Mouse (Mus musculus): Measurements from ENCODE around the gene Shroom3. TPM values are rescaled to one million over a fixed set of nuclear protein-coding genes. Genes with fewer than 3 reads are reported as not detected.

The Shroom3 gene
- polyA plus RNA-seq, 1 experiment from 2014 or later: 15.2 TPM

- no peak overlapping the region for H3K4me2 ChIP-seq (ENCODE audit: low read depth, low read length, severe bottlenecking)
- DNase-seq (ENCODE audit: low spot score) (no peak), ATAC-seq (replicated peaks; ENCODE audit: low FRiP score) (no peak)
- H3K36me3 ChIP-seq (ENCODE audit: control insufficient read depth, insufficient read depth, low read length): no peaks in the 10 kb centered on the region
- H3K9me3 ChIP-seq (ENCODE audit: control insufficient read depth, low read length): no peaks in the 10 kb centered on the region
- H3K27ac ChIP-seq (ENCODE audit: low read depth, low read length): no peak overlapping the region
- WGBS: 76% methylated on average over 7 of the region's 7 CpGs
- peaks cover 2% of the 10 kb centered on the region; the same call in 1 of the 2 replicates for H3K4me1 ChIP-seq (replicated peaks; ENCODE audit: control insufficient read depth, insufficient read depth, low read length)
- H3K27me3 ChIP-seq (ENCODE audit: control insufficient read depth, insufficient read depth, low read length): no peaks in the 10 kb centered on the region
- no peak overlapping the region for H3K4me3 ChIP-seq (ENCODE audit: low read depth, low read length)
- H3K9ac ChIP-seq (ENCODE audit: low read length): no peak overlapping the region
Observed at GRCm38 (mm10) chr5:92834513-92834912, 151.3 kb downstream of the Shroom3 start.

GRCm38 (mm10) chr5:92837311-92837710, 154.1 kb downstream of the Shroom3 start:
- Histone ChIP-seq H3K9me3 (ENCODE audit: control insufficient read depth, low read length) (no peaks in the 10 kb centered on the region), H3K36me3 (ENCODE audit: control insufficient read depth, insufficient read depth, low read length) (no peaks in the 10 kb centered on the region), H3K27me3 (ENCODE audit: control insufficient read depth, insufficient read depth, low read length) (no peaks in the 10 kb centered on the region), H3K4me2 (ENCODE audit: low read depth, low read length, severe bottlenecking) (no peak overlapping the region), H3K4me3 (ENCODE audit: low read depth, low read length) (no peak overlapping the region), H3K4me1 (replicated peaks; ENCODE audit: control insufficient read depth, insufficient read depth, low read length) (peaks cover 2% of the 10 kb centered on the region), H3K9ac (ENCODE audit: low read length) (no peak overlapping the region), H3K27ac (ENCODE audit: low read depth, low read length) (no peak overlapping the region)
- ATAC-seq (replicated peaks; ENCODE audit: low FRiP score): no peak
- DNase-seq (ENCODE audit: low spot score): no peak
- 60% methylated on average over 4 of the region's 4 CpGs for WGBS

DNA sequence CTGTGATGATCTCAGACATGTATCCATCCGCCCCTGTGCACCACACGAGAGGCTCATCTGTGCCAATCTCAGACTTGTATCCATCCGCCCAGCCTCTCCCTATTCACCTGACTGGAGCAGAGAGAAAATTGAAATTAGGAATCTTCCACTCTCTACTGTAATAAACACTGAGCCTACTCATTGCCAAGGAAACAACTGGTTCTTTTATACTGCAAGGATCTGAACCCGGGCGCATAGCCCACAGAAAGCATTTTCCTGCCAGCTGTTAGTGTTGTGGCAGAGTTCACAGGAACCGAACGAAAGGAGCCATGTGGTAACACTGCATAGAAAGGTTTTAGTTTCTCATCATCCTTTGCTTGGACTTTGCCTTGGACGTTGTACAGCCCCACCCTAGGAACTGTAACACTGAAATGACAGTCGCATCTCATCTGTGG, 155.1 kb downstream of the Shroom3 start:
- Histone ChIP-seq H3K36me3 (ENCODE audit: control insufficient read depth, insufficient read depth, low read length) (no peaks in the 10 kb centered on the region), H3K27me3 (ENCODE audit: control insufficient read depth, insufficient read depth, low read length) (no peaks in the 10 kb centered on the region), H3K27ac (ENCODE audit: low read depth, low read length) (no peak overlapping the region), H3K4me2 (ENCODE audit: low read depth, low read length, severe bottlenecking) (no peak overlapping the region), H3K9ac (ENCODE audit: low read length) (no peak overlapping the region), H3K4me3 (ENCODE audit: low read depth, low read length) (no peak overlapping the region), H3K9me3 (ENCODE audit: control insufficient read depth, low read length) (no peaks in the 10 kb centered on the region), H3K4me1 (replicated peaks; ENCODE audit: control insufficient read depth, insufficient read depth, low read length) (peaks cover 7% of the 10 kb centered on the region)
- WGBS: 92% methylated on average over 9 of the region's 9 CpGs
- no peak for ATAC-seq (replicated peaks; ENCODE audit: low FRiP score)
- no peak for DNase-seq (ENCODE audit: low spot score)

- ATAC-seq (replicated peaks; ENCODE audit: low FRiP score) (no peak), DNase-seq (ENCODE audit: low spot score) (no peak)
- no peak overlapping the region for H3K9ac ChIP-seq (ENCODE audit: low read length)
Observed at GRCm38 (mm10) chr5:92839314-92839713, 156.1 kb downstream of the Shroom3 start.

GRCm38 (mm10) chr5:92841474-92841873, 158.2 kb downstream of the Shroom3 start:
- Histone ChIP-seq H3K4me2 (ENCODE audit: low read depth, low read length, severe bottlenecking) (no peak overlapping the region), H3K4me3 (ENCODE audit: low read depth, low read length) (no peak overlapping the region), H3K9me3 (ENCODE audit: control insufficient read depth, low read length) (no peaks in the 10 kb centered on the region), H3K4me1 (replicated peaks; ENCODE audit: control insufficient read depth, insufficient read depth, low read length) (peaks cover 12% of the 10 kb centered on the region), H3K9ac (ENCODE audit: low read length) (no peak overlapping the region), H3K27ac (ENCODE audit: low read depth, low read length) (no peak overlapping the region), H3K36me3 (ENCODE audit: control insufficient read depth, insufficient read depth, low read length) (no peaks in the 10 kb centered on the region), H3K27me3 (ENCODE audit: control insufficient read depth, insufficient read depth, low read length) (no peaks in the 10 kb centered on the region)
- ATAC-seq (replicated peaks; ENCODE audit: low FRiP score) (no peak), DNase-seq (ENCODE audit: low spot score) (no peak)
- WGBS: 78% methylated on average over 5 of the region's 5 CpGs

More at GRCm38 (mm10) chr5:92839314-92839713, 156.1 kb downstream of the Shroom3 start:
- no peaks in the 10 kb centered on the region for H3K27me3 ChIP-seq (ENCODE audit: control insufficient read depth, insufficient read depth, low read length)
- H3K4me1 ChIP-seq (replicated peaks; ENCODE audit: control insufficient read depth, insufficient read depth, low read length): peaks cover 12% of the 10 kb centered on the region
- 89% methylated on average over 4 of the region's 4 CpGs for WGBS
- H3K27ac ChIP-seq (ENCODE audit: low read depth, low read length): no peak overlapping the region
- H3K9me3 ChIP-seq (ENCODE audit: control insufficient read depth, low read length): no peaks in the 10 kb centered on the region
- H3K4me3 ChIP-seq (ENCODE audit: low read depth, low read length): no peak overlapping the region
- no peak overlapping the region for H3K4me2 ChIP-seq (ENCODE audit: low read depth, low read length, severe bottlenecking)
- H3K36me3 ChIP-seq (ENCODE audit: control insufficient read depth, insufficient read depth, low read length): no peaks in the 10 kb centered on the region

DNA sequence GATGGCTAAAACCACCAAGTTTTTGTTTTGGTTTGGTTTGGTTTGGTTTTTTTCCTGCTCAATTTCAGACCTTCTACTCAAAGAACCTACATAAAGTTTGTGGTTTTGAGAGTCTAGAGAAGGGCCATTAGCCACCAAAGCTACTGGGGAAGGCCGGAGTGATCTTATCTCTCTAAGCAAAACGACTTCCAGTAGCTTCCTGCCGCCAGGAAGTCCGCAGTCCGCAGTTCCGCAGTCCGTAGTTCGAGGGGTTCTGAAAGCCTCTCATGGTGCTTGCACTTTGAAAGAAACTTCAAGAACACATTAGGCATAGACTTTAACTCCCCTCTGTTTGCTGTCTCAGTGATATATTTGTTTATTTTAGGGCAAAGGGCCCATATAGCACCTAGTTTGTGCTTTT, 159.2 kb downstream of the Shroom3 start:
- Histone ChIP-seq H3K36me3 (ENCODE audit: control insufficient read depth, insufficient read depth, low read length) (no peaks in the 10 kb centered on the region), H3K4me3 (ENCODE audit: low read depth, low read length) (no peak overlapping the region), H3K27me3 (ENCODE audit: control insufficient read depth, insufficient read depth, low read length) (no peaks in the 10 kb centered on the region), H3K4me1 (replicated peaks; ENCODE audit: control insufficient read depth, insufficient read depth, low read length) (peaks cover 12% of the 10 kb centered on the region), H3K27ac (ENCODE audit: low read depth, low read length) (no peak overlapping the region), H3K9me3 (ENCODE audit: control insufficient read depth, low read length) (no peaks in the 10 kb centered on the region), H3K9ac (ENCODE audit: low read length) (no peak overlapping the region), H3K4me2 (ENCODE audit: low read depth, low read length, severe bottlenecking) (no peak overlapping the region)
- WGBS: 89% methylated on average over 8 of the region's 8 CpGs
- ATAC-seq (replicated peaks; ENCODE audit: low FRiP score) (no peak), DNase-seq (ENCODE audit: low spot score) (no peak)

DNA sequence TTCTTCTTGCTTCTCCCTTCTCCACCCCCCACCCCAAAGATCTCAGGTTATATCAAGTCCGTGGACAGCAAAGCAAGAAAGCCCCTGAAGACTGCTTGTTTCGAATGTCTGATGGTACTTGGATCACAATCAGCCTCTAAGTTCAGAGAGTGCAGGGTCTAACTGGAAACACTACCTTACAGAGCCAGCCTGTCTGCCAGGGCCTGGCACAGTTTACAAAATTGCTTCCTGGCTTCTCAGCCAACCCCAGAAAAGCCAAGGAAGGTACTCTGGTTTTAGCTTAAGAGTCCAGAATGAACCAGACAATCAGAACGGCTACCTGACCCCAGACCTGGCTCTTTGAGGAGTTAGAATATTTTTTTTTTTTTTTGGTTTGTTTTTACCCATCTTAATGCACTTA, 159.6 kb downstream of the Shroom3 start:
- Histone ChIP-seq H3K27ac (ENCODE audit: low read depth, low read length) (peak overlapping the region; percentile 57), H3K9ac (ENCODE audit: low read length) (no peak overlapping the region)

GRCm38 (mm10) chr5:92843850-92844785, 160.9 kb downstream of the Shroom3 start:
- no peaks in the 10 kb centered on the region for H3K9me3 ChIP-seq (ENCODE audit: control insufficient read depth, low read length)
- peak; percentile 69 for DNase-seq (ENCODE audit: low spot score)
- peaks cover 10% of the 10 kb centered on the region; the same call in 1 of the 2 replicates for H3K4me1 ChIP-seq (replicated peaks; ENCODE audit: control insufficient read depth, insufficient read depth, low read length)
- H3K4me2 ChIP-seq (ENCODE audit: low read depth, low read length, severe bottlenecking): 0 out of 2 replicates have a peak overlapping the region, but pooled peaks have one; percentile 0
- 45% methylated on average over 20 of the region's 20 CpGs for whole genome bisulfite sequencing
- no peaks in the 10 kb centered on the region for H3K27me3 ChIP-seq (ENCODE audit: control insufficient read depth, insufficient read depth, low read length)
- H3K4me3 ChIP-seq (ENCODE audit: low read depth, low read length): no peak overlapping the region
- no peaks in the 10 kb centered on the region for H3K36me3 ChIP-seq (ENCODE audit: control insufficient read depth, insufficient read depth, low read length)
- no peak overlapping the region for H3K9ac ChIP-seq (ENCODE audit: low read length)
- ATAC-seq (replicated peaks; ENCODE audit: low FRiP score): peak; percentile 87
- peak overlapping the region; percentile 57; the same call in 1 of the 2 replicates for H3K27ac ChIP-seq (ENCODE audit: low read depth, low read length)

More for the DNA sequence above, 159.6 kb downstream of the Shroom3 start:
- Histone ChIP-seq H3K36me3 (ENCODE audit: control insufficient read depth, insufficient read depth, low read length) (no peaks in the 10 kb centered on the region), H3K4me1 (replicated peaks; ENCODE audit: control insufficient read depth, insufficient read depth, low read length) (peaks cover 10% of the 10 kb centered on the region; the same call in 1 of the 2 replicates), H3K27me3 (ENCODE audit: control insufficient read depth, insufficient read depth, low read length) (no peaks in the 10 kb centered on the region), H3K4me2 (ENCODE audit: low read depth, low read length, severe bottlenecking) (no peak overlapping the region), H3K9me3 (ENCODE audit: control insufficient read depth, low read length) (no peaks in the 10 kb centered on the region), H3K4me3 (ENCODE audit: low read depth, low read length) (no peak overlapping the region)
- ATAC-seq (replicated peaks; ENCODE audit: low FRiP score): no peak
- WGBS: 83% methylated on average over 3 of the region's 3 CpGs
- no peak for DNase-seq (ENCODE audit: low spot score)
